Mouse (Mus musculus): Measurements from ENCODE around the gene Slc25a14.
A peak's percentile ranks its signal among the peaks of the same experiment; 100 is the strongest.

The Slc25a14 gene

GRCm38 (mm10) chrX:48623379-48624053 lies at the start of gene Slc25a14:
Gene Slc25a14 (plus strand): TSS chrX:48623413.
- DNase-seq = peak; percentile 88 to 89

GRCm38 (mm10) chrX:48583332-48583731 lies 39.9 kb upstream of the Slc25a14 start:
- no peak for DNase-seq

DNA sequence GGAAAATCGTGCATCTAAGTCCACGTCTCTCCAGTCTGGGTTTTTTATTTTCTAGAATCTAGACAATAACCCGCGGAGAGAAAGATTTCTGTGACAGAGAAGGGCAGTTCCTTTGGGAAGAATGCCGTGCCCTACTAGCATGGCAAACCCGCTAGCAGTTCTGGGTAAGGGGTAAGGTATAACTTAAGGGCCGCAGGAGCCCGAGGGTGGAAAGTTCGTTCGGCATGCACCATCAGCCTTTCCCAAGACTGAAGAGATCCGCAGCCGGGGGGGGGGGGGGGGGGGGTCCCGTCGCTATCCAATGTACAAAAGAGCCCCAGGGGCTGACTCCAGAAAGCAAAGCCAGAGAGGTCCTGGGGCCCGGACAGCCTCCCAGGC lies 29.5 kb upstream of the Slc25a14 start:
- DNase-seq = peak in 1 of 2 experiments; percentile 10

DNA sequence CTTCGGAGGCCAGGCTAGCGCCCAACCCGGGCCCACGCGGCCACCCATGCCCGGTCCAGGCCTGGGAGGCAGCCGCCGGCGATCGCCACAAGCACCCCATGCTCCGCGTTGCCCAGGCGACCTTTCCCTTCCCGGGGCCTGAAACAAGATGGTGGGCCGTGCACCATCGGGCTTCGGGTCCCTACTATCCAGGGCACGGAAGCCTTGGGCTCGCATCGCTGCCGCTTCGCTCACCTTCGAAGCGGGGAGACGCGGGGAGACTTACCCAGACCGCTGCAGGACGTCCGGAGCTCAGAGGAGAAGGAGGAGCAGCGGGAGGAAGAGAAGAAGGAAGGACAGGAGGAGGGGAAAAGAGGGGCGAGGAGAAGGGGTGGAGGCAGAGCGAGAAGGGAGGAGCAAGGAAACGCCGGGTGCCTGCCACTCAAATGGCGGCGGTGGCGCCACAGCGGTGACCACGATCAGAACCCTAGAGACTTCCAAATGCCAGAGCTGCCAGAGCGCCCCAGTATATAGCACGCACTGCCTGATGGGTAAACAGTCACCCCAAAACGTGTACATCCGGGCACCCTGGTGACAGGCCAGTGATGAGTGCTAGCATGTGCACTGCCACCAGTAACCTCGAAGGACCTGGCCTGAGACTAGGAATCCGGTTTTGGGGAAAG lies 29.0 kb upstream of the Slc25a14 start, which contains the start of gene Zfp280c:
TSS of gene Zfp280c (minus strand) at position 406 of the 662 bp plus-strand sequence.
- peak; percentile 62 to 73 for DNase-seq

DNA sequence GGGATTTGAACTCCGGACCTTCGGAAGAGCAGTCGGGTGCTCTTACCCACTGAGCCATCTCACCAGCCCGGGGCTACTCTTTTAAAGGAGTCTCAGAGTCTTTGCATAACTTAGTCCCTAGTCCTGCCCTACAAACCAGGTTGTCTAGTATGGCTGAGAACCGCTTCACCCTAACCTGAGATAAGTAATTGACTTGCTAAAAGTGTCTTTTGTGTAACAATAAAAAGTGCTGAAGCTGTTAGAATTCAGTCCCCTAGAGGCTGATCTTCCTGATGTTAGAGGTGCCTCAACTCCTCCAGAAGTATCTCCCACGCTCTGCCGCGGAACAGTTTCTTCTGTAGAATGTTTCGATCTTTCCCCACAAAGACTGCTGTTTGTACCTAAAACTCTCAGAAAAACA lies 27.2 kb upstream of the Slc25a14 start:
- no peak for DNase-seq

DNA sequence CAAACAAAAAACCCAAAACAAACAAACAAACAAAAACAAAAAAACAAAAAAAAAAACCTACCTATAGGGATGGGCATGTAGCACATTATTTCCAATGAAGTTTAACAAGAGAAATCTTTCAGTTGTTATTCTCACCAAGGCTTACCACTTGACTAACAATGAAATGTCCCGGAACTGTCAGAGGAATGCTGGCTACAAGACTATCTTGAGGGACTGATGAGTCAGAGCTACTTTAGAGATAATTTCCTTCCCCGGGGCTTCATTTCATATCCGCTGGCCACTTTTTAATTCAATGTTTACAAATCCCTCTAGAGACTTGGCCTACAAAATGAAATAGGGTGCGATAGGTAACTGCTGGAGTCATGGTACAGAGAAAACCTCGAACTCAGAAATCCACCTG lies 26.3 kb upstream of the Slc25a14 start:
- DNase-seq = no peak

DNA sequence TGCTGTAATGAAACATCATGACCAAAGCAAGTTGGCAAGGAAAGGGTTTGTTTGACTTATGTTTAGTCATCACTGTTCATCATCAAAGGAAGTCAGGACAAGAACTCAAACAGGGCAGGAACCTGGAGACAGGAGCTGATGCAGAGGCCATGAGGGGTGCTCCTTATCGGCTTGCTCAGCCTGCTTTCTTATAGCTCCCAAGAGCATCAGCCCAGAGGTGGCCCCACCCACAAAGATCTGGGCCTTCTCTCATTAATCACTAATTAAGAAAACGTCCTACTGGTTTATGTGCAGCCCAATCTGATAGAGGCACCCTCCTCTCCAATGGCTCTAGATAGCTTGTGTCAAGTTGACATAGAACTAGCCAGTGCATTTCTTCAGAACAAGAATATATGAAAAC lies 18.3 kb upstream of the Slc25a14 start:
- DNase-seq = no peak

DNA sequence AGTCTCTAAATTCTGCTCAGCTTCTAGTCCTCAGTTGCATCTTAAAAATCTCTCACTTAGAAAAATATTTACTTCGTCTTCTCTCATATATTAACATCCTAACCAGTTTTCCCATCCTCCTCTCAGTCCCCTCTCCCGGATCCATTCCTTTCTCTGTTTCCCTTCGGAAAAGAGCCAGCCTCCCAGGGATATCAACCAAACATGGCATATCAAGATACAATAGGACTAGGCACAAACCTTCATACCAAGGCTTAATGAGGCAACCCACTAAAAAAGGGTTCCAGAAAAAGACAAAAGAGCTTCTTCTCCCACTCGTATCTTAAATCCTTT lies 199 bp upstream of the Slc25a14 start:
- no peak for DNase-seq

- DNase-seq = no peak
Measured at GRCm38 (mm10) chrX:48624054-48624420, 824 bp downstream of the Slc25a14 start.

- peak in 1 of 2 experiments; percentile 15 for DNase-seq
Measured at GRCm38 (mm10) chrX:48637032-48637431, 13.8 kb downstream of the Slc25a14 start.

DNA sequence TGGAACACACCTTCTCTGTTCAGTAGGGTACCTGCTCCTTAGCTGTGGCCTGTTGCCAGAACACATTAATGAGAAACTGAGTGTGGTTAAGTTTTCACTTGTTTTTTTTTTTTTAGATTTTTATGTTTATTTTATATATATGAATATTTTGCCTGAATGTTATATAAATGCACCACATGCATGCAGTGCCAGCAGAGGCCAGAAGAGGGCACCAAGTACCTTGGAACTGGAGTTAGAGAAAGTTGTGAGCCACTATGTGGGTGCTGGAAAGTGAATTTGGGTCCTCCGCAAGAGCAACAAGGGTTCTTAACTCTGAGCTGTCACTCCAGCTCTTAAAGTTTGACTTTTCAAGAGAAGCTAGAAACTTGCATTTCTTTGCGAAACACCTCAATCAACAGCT lies 20.9 kb downstream of the Slc25a14 start:
- DNase-seq = peak; percentile 29 to 62

DNA sequence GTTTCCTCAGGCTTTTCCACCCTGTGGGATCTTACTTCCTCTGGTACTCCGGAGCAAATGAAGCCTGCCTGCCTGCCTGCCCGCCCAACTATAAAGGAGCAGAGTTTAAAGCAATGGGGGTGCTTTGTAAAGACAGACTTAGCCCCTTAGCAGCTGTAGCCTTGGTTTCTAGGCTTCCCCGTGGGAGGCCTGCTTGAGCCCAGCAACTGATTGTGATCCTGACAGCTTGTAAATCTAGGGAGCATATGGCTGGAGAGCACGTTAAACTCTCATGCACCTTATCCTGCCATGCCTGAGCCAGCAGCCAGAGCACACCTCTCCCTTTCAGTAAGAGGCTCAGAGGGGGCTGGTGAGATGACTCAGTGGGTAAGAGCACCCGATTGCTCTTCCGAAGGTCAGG lies 43.6 kb downstream of the Slc25a14 start:
- DNase-seq = no peak

- DNase-seq = no peak
Measured at GRCm38 (mm10) chrX:48669588-48669987, 46.4 kb downstream of the Slc25a14 start.

DNA sequence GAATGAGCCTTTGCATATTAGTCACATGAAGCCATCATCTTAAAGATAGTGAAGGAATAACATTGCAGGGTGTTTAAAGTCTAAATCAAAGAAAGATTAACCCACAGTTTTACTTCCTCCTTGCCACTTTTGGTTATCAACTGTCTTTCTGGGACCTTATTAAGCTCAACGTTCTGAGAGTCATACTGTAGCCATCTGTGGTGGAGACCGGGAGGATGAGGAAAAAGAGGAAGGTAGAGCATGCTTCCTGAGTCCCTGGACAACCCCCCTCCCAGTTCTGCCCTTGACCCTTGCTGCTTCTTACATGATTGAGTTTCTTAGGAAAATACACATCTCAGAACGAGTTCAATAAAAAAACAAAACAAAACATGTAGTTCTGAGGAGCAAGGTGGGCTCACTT lies 48.5 kb downstream of the Slc25a14 start:
- DNase-seq = no peak

GRCm38 (mm10) chrX:48674171-48674570 lies 51.0 kb downstream of the Slc25a14 start, which contains the start of gene Gpr119:
Gene Gpr119 (minus strand): TSS chrX:48674478.
- DNase-seq = peak in 1 of 2 experiments; percentile 3

DNA sequence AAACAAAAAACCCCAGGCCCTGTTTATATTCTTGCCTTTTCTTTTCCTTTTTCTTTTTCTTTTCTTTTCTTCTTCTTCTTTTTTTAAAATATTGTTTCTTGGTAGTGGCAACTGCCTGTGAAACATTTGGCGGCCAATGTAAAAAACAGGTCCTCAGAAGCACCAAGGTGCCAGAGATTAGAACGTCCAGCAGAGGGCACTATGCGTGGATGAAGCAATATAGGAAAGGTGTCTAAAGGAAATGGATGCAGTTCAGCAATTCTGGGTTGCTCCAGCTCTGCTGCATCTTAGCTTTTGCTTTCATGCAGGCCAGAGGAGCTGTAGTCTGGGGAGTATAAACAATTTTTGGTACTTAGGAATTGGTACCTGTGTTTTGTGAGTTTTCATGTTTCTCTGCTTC lies 60.2 kb downstream of the Slc25a14 start:
- DNase-seq = peak; percentile 29 to 73

DNA sequence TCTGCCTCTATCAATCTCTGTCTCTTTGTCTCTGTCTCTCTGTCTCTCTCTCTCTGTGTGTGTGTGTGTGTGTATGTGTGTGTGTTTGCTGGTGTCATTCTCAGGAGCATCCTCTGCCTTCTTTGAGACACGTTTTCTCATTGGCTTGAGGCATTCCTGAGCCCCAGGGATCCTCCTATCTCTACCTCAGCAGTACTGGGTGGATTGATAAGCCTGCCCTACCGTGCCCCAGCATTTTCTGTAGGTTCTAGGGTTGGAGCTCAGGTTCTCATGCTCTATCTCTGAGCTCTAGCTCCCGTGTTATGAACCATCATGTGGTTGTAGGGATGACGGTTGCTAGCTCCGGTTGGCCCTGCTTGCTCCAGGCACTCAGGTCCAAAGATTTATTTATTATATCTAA lies 60.6 kb downstream of the Slc25a14 start:
- no peak for DNase-seq

- no peak for DNase-seq
Measured at GRCm38 (mm10) chrX:48694460-48694859, 71.2 kb downstream of the Slc25a14 start.

DNA sequence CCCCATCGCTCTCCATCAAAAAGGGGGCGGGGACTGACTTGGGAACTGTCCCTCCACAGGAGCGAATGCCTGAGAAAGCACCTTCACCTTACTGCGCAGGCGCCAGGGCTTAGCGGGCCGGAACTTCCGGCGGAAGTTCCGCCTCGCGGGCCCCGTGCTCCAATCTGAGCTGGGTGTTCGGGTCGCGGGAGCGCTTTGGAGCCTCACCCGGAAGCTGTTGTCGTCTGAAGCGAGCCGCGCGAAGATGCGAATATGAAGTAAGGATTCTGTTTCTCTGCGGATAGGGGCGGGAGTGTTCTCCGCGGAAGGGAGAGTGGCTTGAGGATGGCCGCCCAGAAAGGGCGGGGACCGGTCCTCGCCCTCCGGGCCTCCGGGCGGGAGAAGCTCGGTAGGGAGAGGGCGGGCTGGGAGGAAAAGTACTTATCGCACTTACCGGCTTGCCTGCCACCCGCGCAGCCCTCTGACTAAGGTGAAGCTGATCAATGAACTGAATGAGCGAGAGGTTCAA lies 71.7 kb downstream of the Slc25a14 start, which contains the start of gene Rbmx2:
TSS of gene Rbmx2 (plus strand) at position 141 of the 508 bp plus-strand sequence.
- peak; percentile 89 to 91 for DNase-seq

DNA sequence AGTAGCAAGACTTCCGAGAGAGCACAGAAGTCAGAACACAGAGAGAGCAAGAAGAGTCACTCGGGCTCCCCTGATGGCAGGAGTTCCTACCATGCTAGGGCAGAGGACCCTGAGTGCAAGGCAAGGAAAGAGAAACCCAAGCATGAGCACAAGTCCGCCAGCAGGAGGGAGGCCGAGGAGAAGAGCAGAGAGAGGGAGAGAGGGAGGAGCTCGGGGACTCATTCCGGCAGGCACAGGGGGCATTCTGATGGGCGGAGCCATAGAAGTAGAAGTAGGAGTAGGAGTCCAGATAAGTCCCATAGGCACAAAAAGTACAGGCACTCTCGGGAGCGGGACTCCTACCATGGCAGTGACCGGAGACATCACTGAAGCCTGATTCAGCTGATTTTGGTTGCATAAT lies 86.5 kb downstream of the Slc25a14 start:
- no peak for DNase-seq

Data from kidney, postnatal 36 days (tissue).